Mouse (Mus musculus) liver, embryonic 13.5 days (tissue): ENCODE results near the gene Mrps12. TPM values are rescaled to one million over a fixed set of nuclear protein-coding genes. Genes with fewer than 3 reads are reported as not detected.

Source experiments
- ATAC-seq: fragments of 200-750 bp; cut with Nextera tagmentation; 2 replicates; pipeline ENCODE4 v1.8.0; 2017; ENCODE audit warnings: low read depth, mild to moderate bottlenecking, moderate number of reproducible peaks, moderate library complexity
- DNase-seq: peaks from one replicate; pipeline ENCODE4 v3.0.0; 2022
- H3K27ac ChIP-seq: fragments of 300-500 bp; sonication (generic); 2 replicates; pipeline ENCODE4 v1.5.1; 2015; ENCODE audit warnings: moderate library complexity, mild to moderate bottlenecking, inconsistent platforms
- H3K27me3 ChIP-seq: fragments of 300-500 bp; sonication (generic); 2 replicates; pipeline ENCODE4 v1.6.1; 2015; ENCODE audit warnings: mild to moderate bottlenecking, inconsistent platforms
- H3K36me3 ChIP-seq: fragments of 300-500 bp; sonication (generic); 2 replicates; pipeline ENCODE4 v1.6.1; 2015; ENCODE audit warnings: mild to moderate bottlenecking, inconsistent platforms
- H3K4me1 ChIP-seq: fragments of 300-500 bp; sonication (generic); replicated peaks from 2 replicates; pipeline ENCODE4 v1.6.1; 2015; ENCODE audit warnings: inconsistent platforms
- H3K4me2 ChIP-seq: fragments of 300-500 bp; sonication (generic); 2 replicates; pipeline ENCODE4 v1.6.1; 2015; ENCODE audit warnings: inconsistent platforms, mild to moderate bottlenecking, moderate library complexity
- H3K4me3 ChIP-seq: fragments of 300-500 bp; sonication (generic); replicated peaks from 2 replicates; pipeline ENCODE4 v1.5.1; 2015; ENCODE audit warnings: mild to moderate bottlenecking, inconsistent platforms
- H3K9ac ChIP-seq: fragments of 300-500 bp; sonication (generic); 2 replicates; pipeline ENCODE4 v1.6.1; 2015; ENCODE audit warnings: mild to moderate bottlenecking, inconsistent platforms
- H3K9me3 ChIP-seq: fragments of 300-500 bp; sonication (generic); replicated peaks from 2 replicates; pipeline ENCODE4 v1.6.1; 2016; ENCODE audit warnings: inconsistent platforms
- WGBS: fragments of 180-500 bp; shearing (Covaris S2); methylation state at CpG from one replicate; pipeline ENCODE4 v1.1.7; 2015; ENCODE audit not compliant: insufficient replicate concordance; 5-methylcytosine and 5-hydroxymethylcytosine counted together
- polyA plus RNA-seq: library from polyadenylated mRNA; unstranded; fragments of >200 nt; fragmentation: Nextera tagmentation; extraction: Ambion mirVana; gene quantifications from 2 replicates; pipeline ENCODE4 v1.2.1, GENCODE M21; 2015

Gene Mrps12
- polyA plus RNA-seq, 1 experiment from 2014 or later: 106 TPM

GRCm38 (mm10) chr7:28758623-28759022 is 17.0 kb upstream of the Mrps12 start:
- WGBS: 81% methylated on average over 13 of the region's 13 CpGs
- H3K36me3 ChIP-seq: peaks cover 54% of the 10 kb centered on the region

GRCm38 (mm10) chr7:28756079-28756478 is 14.5 kb upstream of the Mrps12 start, which contains the start of gene Ccer2:
Gene Ccer2 (plus strand): TSS chr7:28756174.
- ATAC-seq: no peak
- Histone ChIP-seq H3K9me3 (no peaks in the 10 kb centered on the region), H3K4me3 (no peak within 1 kb of the TSS), H3K36me3 (peaks cover 48% of the 10 kb centered on the region), H3K27me3 (peaks cover 25% of the 10 kb centered on the region), H3K4me1 (peaks cover 6% of the 10 kb centered on the region), H3K27ac (no peak within 1 kb of the TSS), H3K9ac (no peak within 1 kb of the TSS), H3K4me2 (no peak within 1 kb of the TSS)
- no peak for DNase-seq
- WGBS: 10% methylated on average over 17 of the region's 17 CpGs

More at GRCm38 (mm10) chr7:28758623-28759022, 17.0 kb upstream of the Mrps12 start:
- Histone ChIP-seq H3K4me2 (no peak overlapping the region), H3K4me1 (peaks cover 6% of the 10 kb centered on the region), H3K9me3 (no peaks in the 10 kb centered on the region), H3K27ac (no peak overlapping the region), H3K4me3 (no peak overlapping the region), H3K9ac (no peak overlapping the region), H3K27me3 (peaks cover 25% of the 10 kb centered on the region)
- DNase-seq (no peak), ATAC-seq (no peak)

GRCm38 (mm10) chr7:28749935-28750334 is 8.3 kb upstream of the Mrps12 start:
- DNase-seq (no peak), ATAC-seq (no peak)
- Histone ChIP-seq H3K9ac (no peak overlapping the region), H3K4me1 (no peaks in the 10 kb centered on the region; the same call in 1 of the 2 replicates), H3K36me3 (peaks cover 62% of the 10 kb centered on the region), H3K9me3 (no peaks in the 10 kb centered on the region), H3K27ac (no peak overlapping the region), H3K4me2 (no peak overlapping the region), H3K4me3 (no peak overlapping the region), H3K27me3 (no peaks in the 10 kb centered on the region)
- WGBS: 85% methylated on average over 7 of the region's 7 CpGs

- Histone ChIP-seq H3K36me3 (peaks cover 50% of the 10 kb centered on the region), H3K4me1 (peaks cover 27% of the 10 kb centered on the region), H3K27ac (peak overlapping the region; percentile 80), H3K4me2 (peak overlapping the region; percentile 89), H3K4me3 (peak overlapping the region; percentile 87), H3K9ac (peak overlapping the region; percentile 90), H3K27me3 (no peaks in the 10 kb centered on the region), H3K9me3 (no peaks in the 10 kb centered on the region)
- WGBS: under 1% methylated on average over 13 of the region's 13 CpGs
- ATAC-seq (peak; percentile 6), DNase-seq (no peak)
Measured at GRCm38 (mm10) chr7:28741368-28741708, 282 bp downstream of the Mrps12 start.

GRCm38 (mm10) chr7:28740949-28741348 is 671 bp downstream of the Mrps12 start:
- peak overlapping the region; percentile 87 for H3K4me3 ChIP-seq
- 27% methylated on average over 9 of the region's 9 CpGs for WGBS
- H3K27ac ChIP-seq: peak overlapping the region; percentile 80
- no peaks in the 10 kb centered on the region for H3K27me3 ChIP-seq
- ATAC-seq: no peak
- H3K4me1 ChIP-seq: peaks cover 27% of the 10 kb centered on the region
- no peaks in the 10 kb centered on the region for H3K9me3 ChIP-seq
- H3K9ac ChIP-seq: peak overlapping the region; percentile 90
- no peak for DNase-seq
- H3K36me3 ChIP-seq: peaks cover 46% of the 10 kb centered on the region
- peak overlapping the region; percentile 89 for H3K4me2 ChIP-seq

- H3K9me3 ChIP-seq: no peaks in the 10 kb centered on the region
- no peaks in the 10 kb centered on the region for H3K27me3 ChIP-seq
- ATAC-seq: no peak
- no peak overlapping the region for H3K4me3 ChIP-seq
- WGBS: 90% methylated on average over 21 of the region's 21 CpGs
- H3K4me1 ChIP-seq: peaks cover 27% of the 10 kb centered on the region
- no peak for DNase-seq
- H3K36me3 ChIP-seq: peaks cover 37% of the 10 kb centered on the region
- no peak overlapping the region for H3K4me2 ChIP-seq
- peak overlapping the region; percentile 10; the same call in 1 of the 2 replicates for H3K9ac ChIP-seq
- no peak overlapping the region for H3K27ac ChIP-seq
Measured at GRCm38 (mm10) chr7:28739829-28740228, 1.8 kb downstream of the Mrps12 start.

- Histone ChIP-seq H3K9ac (no peak overlapping the region), H3K4me2 (no peak overlapping the region), H3K4me3 (no peak overlapping the region), H3K27ac (no peak overlapping the region), H3K4me1 (peaks cover 29% of the 10 kb centered on the region), H3K27me3 (peaks cover 12% of the 10 kb centered on the region), H3K9me3 (0 out of 2 replicates have a peak, but pooled peaks cover 4% of the 10 kb centered on the region), H3K36me3 (peaks cover 29% of the 10 kb centered on the region)
- DNase-seq (no peak), ATAC-seq (no peak)
- 71% methylated on average over 6 of the region's 6 CpGs for WGBS
Measured at GRCm38 (mm10) chr7:28735701-28736100, 5.9 kb downstream of the Mrps12 start.

GRCm38 (mm10) chr7:28733211-28733610 is 8.4 kb downstream of the Mrps12 start:
- 18% methylated on average over 11 of the region's 11 CpGs for whole genome bisulfite sequencing
- H3K9me3 ChIP-seq: 0 out of 2 replicates have a peak, but pooled peaks cover 4% of the 10 kb centered on the region
- H3K27me3 ChIP-seq: peaks cover 12% of the 10 kb centered on the region
- DNase-seq (no peak), ATAC-seq (0 out of 2 replicates have a peak, but pooled peaks have one; percentile 1)
- peak overlapping the region; percentile 85 for H3K4me2 ChIP-seq
- H3K27ac ChIP-seq: no peak overlapping the region
- H3K9ac ChIP-seq: peak overlapping the region; percentile 51; the same call in 1 of the 2 replicates
- peaks cover 7% of the 10 kb centered on the region for H3K36me3 ChIP-seq
- peaks cover 19% of the 10 kb centered on the region for H3K4me1 ChIP-seq
- peak overlapping the region; percentile 59 for H3K4me3 ChIP-seq

- WGBS: 5% methylated on average over 58 of the region's 58 CpGs
- H3K36me3 ChIP-seq: peaks cover under 1% of the 10 kb centered on the region; the same call in 1 of the 2 replicates
- DNase-seq (peak; percentile 84), ATAC-seq (peak; percentile 91)
- H3K9ac ChIP-seq: peak overlapping the region; percentile 51
- peaks cover 12% of the 10 kb centered on the region for H3K27me3 ChIP-seq
- H3K27ac ChIP-seq: no peak overlapping the region
- H3K4me2 ChIP-seq: peak overlapping the region; percentile 85
- peaks cover 19% of the 10 kb centered on the region for H3K4me1 ChIP-seq
- H3K9me3 ChIP-seq: 0 out of 2 replicates have a peak, but pooled peaks cover 4% of the 10 kb centered on the region
- H3K4me3 ChIP-seq: peak overlapping the region; percentile 59
Measured at GRCm38 (mm10) chr7:28732341-28733142, 9.1 kb downstream of the Mrps12 start.

- ATAC-seq (no peak), DNase-seq (no peak)
- Histone ChIP-seq H3K9me3 (0 out of 2 replicates have a peak, but pooled peaks cover 4% of the 10 kb centered on the region), H3K4me2 (no peak overlapping the region), H3K27me3 (peaks cover 12% of the 10 kb centered on the region), H3K4me3 (no peak overlapping the region), H3K9ac (no peak overlapping the region), H3K4me1 (peaks cover 10% of the 10 kb centered on the region), H3K36me3 (no peaks in the 10 kb centered on the region), H3K27ac (no peak overlapping the region)
- 56% methylated on average over 10 of the region's 10 CpGs for WGBS
Measured at GRCm38 (mm10) chr7:28727649-28728340, 13.8 kb downstream of the Mrps12 start.

GRCm38 (mm10) chr7:28726600-28726999 is 15.0 kb downstream of the Mrps12 start:
- no peak overlapping the region for H3K4me3 ChIP-seq
- H3K27me3 ChIP-seq: peaks cover 1% of the 10 kb centered on the region
- 9% methylated on average over 14 of the region's 14 CpGs for WGBS
- no peak overlapping the region for H3K27ac ChIP-seq
- DNase-seq (peak; percentile 32), ATAC-seq (no peak)
- H3K9me3 ChIP-seq: 0 out of 2 replicates have a peak, but pooled peaks cover 4% of the 10 kb centered on the region
- no peak overlapping the region for H3K4me2 ChIP-seq
- no peaks in the 10 kb centered on the region for H3K36me3 ChIP-seq
- no peak overlapping the region for H3K9ac ChIP-seq
- H3K4me1 ChIP-seq: no peaks in the 10 kb centered on the region
